Mouse (Mus musculus): ENCODE measurements around the gene Atf1.

The Atf1 gene

GRCm38 (mm10) chr15:100215092-100215491, 12.5 kb upstream of the Atf1 start:
- no peak for DNase-seq (ENCODE audit: low spot score)

GRCm38 (mm10) chr15:100216173-100216572, 11.4 kb upstream of the Atf1 start:
- DNase-seq (ENCODE audit: low spot score): no peak

- DNase-seq (ENCODE audit: low spot score): no peak
Observed at GRCm38 (mm10) chr15:100218018-100218417, 9.6 kb upstream of the Atf1 start.

GRCm38 (mm10) chr15:100219396-100219795, 8.2 kb upstream of the Atf1 start:
- DNase-seq (ENCODE audit: low spot score): no peak

- DNase-seq (ENCODE audit: low spot score): no peak
Observed at GRCm38 (mm10) chr15:100220916-100221315, 6.7 kb upstream of the Atf1 start.

GRCm38 (mm10) chr15:100225381-100225780, 2.2 kb upstream of the Atf1 start:
- DNase-seq (ENCODE audit: low spot score): no peak

- no peak for DNase-seq (ENCODE audit: low spot score)
Observed at GRCm38 (mm10) chr15:100225891-100226290, 1.7 kb upstream of the Atf1 start.

- no peak for DNase-seq (ENCODE audit: low spot score)
Observed at GRCm38 (mm10) chr15:100227031-100227662, 472 bp upstream of the Atf1 start.

GRCm38 (mm10) chr15:100228535-100229336, 1.1 kb downstream of the Atf1 start:
- DNase-seq (ENCODE audit: low spot score): no peak

- peak; percentile 7 for DNase-seq (ENCODE audit: low spot score)
Observed at GRCm38 (mm10) chr15:100230655-100231054, 3.0 kb downstream of the Atf1 start.

GRCm38 (mm10) chr15:100231616-100232525, 4.3 kb downstream of the Atf1 start:
- DNase-seq (ENCODE audit: low spot score): no peak

- no peak for DNase-seq (ENCODE audit: low spot score)
Observed at GRCm38 (mm10) chr15:100235208-100235965, 7.8 kb downstream of the Atf1 start.

GRCm38 (mm10) chr15:100236952-100237351, 9.3 kb downstream of the Atf1 start:
- DNase-seq (ENCODE audit: low spot score): no peak

GRCm38 (mm10) chr15:100241780-100242179, 14.2 kb downstream of the Atf1 start:
- DNase-seq (ENCODE audit: low spot score): no peak

- DNase-seq (ENCODE audit: low spot score): no peak
Observed at GRCm38 (mm10) chr15:100245951-100246350, 18.3 kb downstream of the Atf1 start.

- no peak for DNase-seq (ENCODE audit: low spot score)
Observed at GRCm38 (mm10) chr15:100247296-100247695, 19.7 kb downstream of the Atf1 start.

- no peak for DNase-seq (ENCODE audit: low spot score)
Observed at GRCm38 (mm10) chr15:100248665-100249433, 21.2 kb downstream of the Atf1 start.

- no peak for DNase-seq (ENCODE audit: low spot score)
Observed at GRCm38 (mm10) chr15:100251153-100251780, 23.6 kb downstream of the Atf1 start.

- no peak for DNase-seq (ENCODE audit: low spot score)
Observed at GRCm38 (mm10) chr15:100256386-100256785, 28.8 kb downstream of the Atf1 start.

- DNase-seq (ENCODE audit: low spot score): no peak
Observed at GRCm38 (mm10) chr15:100257305-100257704, 29.7 kb downstream of the Atf1 start.

All from T-cell, adult 2 months (primary cell).